In the genomic region with DNA sequence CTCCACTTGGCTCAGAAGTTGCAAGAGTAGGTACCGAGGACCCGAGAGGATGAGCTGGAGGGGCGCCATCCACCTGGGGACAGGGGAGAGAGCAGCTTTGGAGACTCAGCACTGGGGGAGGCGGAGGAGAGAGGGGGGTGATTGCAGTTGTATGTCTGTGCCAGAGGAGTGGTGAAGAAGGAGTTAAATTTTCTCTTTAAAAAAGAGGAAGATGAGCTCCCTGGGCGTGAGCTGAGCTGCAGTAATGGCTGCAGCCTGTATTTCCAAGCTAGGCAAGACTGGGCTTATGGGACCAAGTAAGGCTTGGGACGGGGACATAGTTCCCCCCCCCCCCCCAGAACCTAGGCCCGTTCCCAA, we compare ENCODE assay signal across 8 mouse cellular contexts. TPM values are rescaled to one million over a fixed set of nuclear protein-coding genes. Genes with fewer than 3 reads are reported as not detected.
DNase-seq lines count a peak whose midpoint lies in the region; ATAC-seq and TF ChIP-seq lines count a peak whose summit lies in the region.

No protein-coding gene starts in this region.

- WGBS in heart, embryonic 16.5 days: 9% methylated on average over 7 of the region's 7 CpGs
- under 1% methylated on average over 7 of the region's 7 CpGs for WGBS in bone marrow, adult 2 months
- under 1% methylated on average over 7 of the region's 7 CpGs for WGBS in hindbrain, embryonic 13.5 days
- 0% methylated on average over 7 of the region's 7 CpGs for WGBS in midbrain, embryonic 11.5 days

- peaks cover 15% of the 10 kb centered on the region for H3K4me1 ChIP-seq in heart, embryonic 16.5 days (ENCODE audit: control insufficient read depth, insufficient read depth, low read length)
- H3K4me1 ChIP-seq in bone marrow, adult 2 months (ENCODE audit: control insufficient read depth, insufficient read depth, low read length): no peaks in the 10 kb centered on the region
- H3K4me1 ChIP-seq in hindbrain, embryonic 13.5 days (replicated peaks): peaks cover 51% of the 10 kb centered on the region
- peaks cover 10% of the 10 kb centered on the region for H3K4me1 ChIP-seq in midbrain, embryonic 11.5 days (ENCODE audit: control insufficient read depth, insufficient read depth, low read length)

- H3K27ac ChIP-seq in heart, embryonic 16.5 days (ENCODE audit: low read length): peak overlapping the region; percentile 89
- H3K27ac ChIP-seq in bone marrow, adult 2 months (ENCODE audit: control insufficient read depth, insufficient read depth, low read depth, low read length, poor library complexity): peak overlapping the region; percentile 95
- H3K27ac ChIP-seq in hindbrain, embryonic 13.5 days: peak overlapping the region; percentile 96
- no peak overlapping the region for H3K27ac ChIP-seq in midbrain, embryonic 11.5 days (ENCODE audit: low read depth, low read length)

- intact Hi-C loops in heart, postnatal 10 days (cut with DNase I): no loop called here

- peaks cover 4% of the 10 kb centered on the region; the same call in 1 of the 2 replicates for H3K36me3 ChIP-seq in heart, embryonic 16.5 days (ENCODE audit: control insufficient read depth, insufficient read depth)
- peaks cover 17% of the 10 kb centered on the region for H3K36me3 ChIP-seq in hindbrain, embryonic 13.5 days
- no peaks in the 10 kb centered on the region for H3K36me3 ChIP-seq in midbrain, embryonic 11.5 days (ENCODE audit: control insufficient read depth, insufficient read depth, low read length)

- peak overlapping the region; percentile 88 for H3K4me2 ChIP-seq in heart, embryonic 16.5 days (ENCODE audit: low read depth, low read length)
- H3K4me2 ChIP-seq in hindbrain, embryonic 13.5 days: peak overlapping the region; percentile 98
- H3K4me2 ChIP-seq in midbrain, embryonic 11.5 days: peak overlapping the region; percentile 92

- H3K9ac ChIP-seq in heart, embryonic 16.5 days (ENCODE audit: low read length): peak overlapping the region; percentile 97
- peak overlapping the region; percentile 95 for H3K9ac ChIP-seq in hindbrain, embryonic 13.5 days
- H3K9ac ChIP-seq in midbrain, embryonic 11.5 days (ENCODE audit: low read length): peak overlapping the region; percentile 95

- H3K9me3 ChIP-seq in heart, embryonic 16.5 days (replicated peaks; ENCODE audit: control insufficient read depth, low read length): no peaks in the 10 kb centered on the region
- no peaks in the 10 kb centered on the region for H3K9me3 ChIP-seq in hindbrain, embryonic 13.5 days
- H3K9me3 ChIP-seq in midbrain, embryonic 11.5 days (ENCODE audit: control insufficient read depth, low read length): no peaks in the 10 kb centered on the region

- H3K27me3 ChIP-seq in heart, embryonic 16.5 days (ENCODE audit: control insufficient read depth, insufficient read depth, low read length): peaks cover 22% of the 10 kb centered on the region
- H3K27me3 ChIP-seq in hindbrain, embryonic 13.5 days: 0 out of 2 replicates have a peak, but pooled peaks cover 3% of the 10 kb centered on the region
- peaks cover 3% of the 10 kb centered on the region; the same call in 1 of the 2 replicates for H3K27me3 ChIP-seq in midbrain, embryonic 11.5 days (ENCODE audit: control insufficient read depth, insufficient read depth, low read length)

- no peak for TF ChIP-seq POLR2A in bone marrow, adult 2 months (IDR thresholded peaks at IDR 0.05; ENCODE audit: borderline replicate concordance, control insufficient read depth, low read depth, low read length)

- H3K4me3 ChIP-seq in heart, embryonic 16.5 days (ENCODE audit: low read length): peak overlapping the region; percentile 97
- peak overlapping the region; percentile 89 for H3K4me3 ChIP-seq in bone marrow, adult 2 months (replicated peaks; ENCODE audit: control insufficient read depth, low read depth, low read length)
- peak overlapping the region; percentile 100 for H3K4me3 ChIP-seq in hindbrain, embryonic 13.5 days
- peak overlapping the region; percentile 85 for H3K4me3 ChIP-seq in midbrain, embryonic 11.5 days (ENCODE audit: low read depth, low read length)

- ATAC-seq in heart, embryonic 16.5 days (replicated peaks; ENCODE audit: extremely low read depth, insufficient read depth, low FRiP score): no peak; the same call in 1 of the 2 replicates
- no peak; the same call in 1 of the 2 replicates for ATAC-seq in hindbrain, embryonic 13.5 days (ENCODE audit: low FRiP score)
- no peak; the same call in 1 of the 2 replicates for ATAC-seq in midbrain, embryonic 11.5 days (ENCODE audit: low FRiP score)
- no peak for ATAC-seq in activated CD4-positive, CD25-positive, alpha-beta regulatory T cell, adult 4 months

- no peak for DNase-seq in heart, postnatal 10 days
- DNase-seq in midbrain, embryonic 11.5 days (ENCODE audit: low spot score, missing footprints): no peak
- DNase-seq in right cerebral cortex, postnatal 25 days: no peak
- no peak for DNase-seq in Muller cell, postnatal 12 days (ENCODE audit: inconsistent ontology term)

- TF ChIP-seq CTCF in bone marrow, adult 2 months (IDR thresholded peaks at IDR 0.05; ENCODE audit: control insufficient read depth, insufficient read depth, low read length): no peak

RNA-seq across cellular contexts. Expression of a gene that starts 1.1 kb away (rescaled TPM):
- 40.2 and 43.9 TPM in 2 replicates for polyA plus RNA-seq in heart, embryonic 16.5 days (2015; fragmentation: Nextera tagmentation; extraction: Ambion mirVana)
- total RNA-seq in heart, postnatal 10 days (2021): 10 to 100 TPM; 29.9 to 31.8 TPM
- polyA plus RNA-seq in bone marrow, adult 2 months (2011; ENCODE audit: insufficient read depth, insufficient read length, low replicate concordance, missing spikeins): 22.5 and 44.9 TPM in 2 replicates
- polyA plus RNA-seq in hindbrain, embryonic 13.5 days (2015; fragmentation: Nextera tagmentation; extraction: Ambion mirVana): 284 and 285 TPM in 2 replicates
- 61.3 and 72.2 TPM in 2 replicates for polyA plus RNA-seq in midbrain, embryonic 11.5 days (2014; fragmentation: Nextera tagmentation; extraction: Ambion mirVana)
- 10 to 100 TPM; 10.3 to 10.6 TPM for polyA plus RNA-seq in activated CD4-positive, CD25-positive, alpha-beta regulatory T cell, adult 4 months (2017; shearing (Covaris generic))

RNA-seq across cellular contexts. Expression of a gene that starts 15.2 kb away (rescaled TPM):
- 7.3 and 20.5 TPM in 2 replicates for polyA plus RNA-seq in heart, embryonic 16.5 days (2015; fragmentation: Nextera tagmentation; extraction: Ambion mirVana)
- under 1 TPM; 0.60 to 0.82 TPM for total RNA-seq in heart, postnatal 10 days (2021)
- 17.0 and 27.6 TPM in 2 replicates for polyA plus RNA-seq in bone marrow, adult 2 months (2011; ENCODE audit: insufficient read depth, insufficient read length, low replicate concordance, missing spikeins)
- 0.62 and 0.88 TPM in 2 replicates for polyA plus RNA-seq in hindbrain, embryonic 13.5 days (2015; fragmentation: Nextera tagmentation; extraction: Ambion mirVana)
- 1.4 and 1.6 TPM in 2 replicates for polyA plus RNA-seq in midbrain, embryonic 11.5 days (2014; fragmentation: Nextera tagmentation; extraction: Ambion mirVana)
- polyA plus RNA-seq in activated CD4-positive, CD25-positive, alpha-beta regulatory T cell, adult 4 months (2017; shearing (Covaris generic)): 100 to 1,000 TPM; 155 to 193 TPM

RNA-seq across cellular contexts. Expression of a gene that starts 19.8 kb away (rescaled TPM):
- not detected in 2 replicates for polyA plus RNA-seq in heart, embryonic 16.5 days (2015; fragmentation: Nextera tagmentation; extraction: Ambion mirVana)
- total RNA-seq in heart, postnatal 10 days (2021): under 1 TPM in 1 of 2 experiments, not detected in 1; 0.29 TPM
- polyA plus RNA-seq in bone marrow, adult 2 months (2011; ENCODE audit: insufficient read depth, insufficient read length, low replicate concordance, missing spikeins): 0.67 TPM in 1 of 2 replicates, not detected in the other
- polyA plus RNA-seq in hindbrain, embryonic 13.5 days (2015; fragmentation: Nextera tagmentation; extraction: Ambion mirVana): 0.35 and 0.41 TPM in 2 replicates
- polyA plus RNA-seq in midbrain, embryonic 11.5 days (2014; fragmentation: Nextera tagmentation; extraction: Ambion mirVana): not detected in 2 replicates
- polyA plus RNA-seq in activated CD4-positive, CD25-positive, alpha-beta regulatory T cell, adult 4 months (2017; shearing (Covaris generic)): not detected

RNA-seq across cellular contexts. Expression of a gene that starts 42.6 kb away (rescaled TPM):
- polyA plus RNA-seq in heart, embryonic 16.5 days (2015; fragmentation: Nextera tagmentation; extraction: Ambion mirVana): 2.5 and 4.6 TPM in 2 replicates
- total RNA-seq in heart, postnatal 10 days (2021): 10 to 100 TPM; 12.3 to 17.4 TPM
- not detected in 2 replicates for polyA plus RNA-seq in bone marrow, adult 2 months (2011; ENCODE audit: insufficient read depth, insufficient read length, low replicate concordance, missing spikeins)
- 0.47 and 0.92 TPM in 2 replicates for polyA plus RNA-seq in hindbrain, embryonic 13.5 days (2015; fragmentation: Nextera tagmentation; extraction: Ambion mirVana)
- polyA plus RNA-seq in midbrain, embryonic 11.5 days (2014; fragmentation: Nextera tagmentation; extraction: Ambion mirVana): 0.12 and 0.15 TPM in 2 replicates
- not detected for polyA plus RNA-seq in activated CD4-positive, CD25-positive, alpha-beta regulatory T cell, adult 4 months (2017; shearing (Covaris generic))
